Mouse (Mus musculus) cerebellum, adult 2 months (tissue): ENCODE results near the gene Cox8a. TPM values are rescaled to one million over a fixed set of nuclear protein-coding genes. Genes with fewer than 3 reads are reported as not detected.

Experiments
- DNase-seq, 2 experiments: peaks; one replicate each; pipeline ENCODE4 v3.0.0; 2021
- H3K27ac ChIP-seq: fragments of 200-500 bp; 2 replicates; pipeline ENCODE4 v1.5.1; 2012; ENCODE audit warnings: low read length, control low read depth, inconsistent platforms; ENCODE audit not compliant: insufficient read depth
- H3K27me3 ChIP-seq: fragments of 200-500 bp; 2 replicates; pipeline ENCODE4 v1.6.1; 2012; ENCODE audit warnings: inconsistent platforms, mild to moderate bottlenecking, low read length, moderate library complexity; ENCODE audit not compliant: control insufficient read depth, insufficient read depth
- H3K4me1 ChIP-seq: fragments of 200-500 bp; 2 replicates; pipeline ENCODE4 v1.6.1; 2011; ENCODE audit warnings: low read length; ENCODE audit not compliant: control insufficient read depth, insufficient read depth
- H3K4me3 ChIP-seq: fragments of 200-500 bp; replicated peaks from 2 replicates; pipeline ENCODE3; 2011; ENCODE audit warnings: mild to moderate bottlenecking, low read depth, low read length, control low read depth; ENCODE audit not compliant: insufficient read depth
- CTCF ChIP-seq: fragments of 200-500 bp; IDR thresholded peaks from 2 replicates; pipeline ENCODE4 v1.5.1; 2011; ENCODE audit warnings: low read depth, mild to moderate bottlenecking, control low read depth, low read length, moderate library complexity, borderline replicate concordance; ENCODE audit not compliant: insufficient read depth
- POLR2A ChIP-seq: fragments of 200-500 bp; IDR thresholded peaks from 2 replicates; pipeline ENCODE4 v1.6.1; 2011; ENCODE audit warnings: low read length, control low read depth, borderline replicate concordance; ENCODE audit not compliant: insufficient read depth
- WGBS: fragments of 180-500 bp; shearing (Covaris S2); methylation state at CpG from one replicate; pipeline ENCODE4 v1.1.7; 2018; 5-methylcytosine and 5-hydroxymethylcytosine counted together
- polyA plus RNA-seq: library from polyadenylated mRNA; depleted of rRNA; stranded (reverse); fragments of >200 nt; gene quantifications from 2 replicates; pipeline ENCODE4 v1.2.3, GENCODE M21; 2012

The Cox8a gene
- polyA plus RNA-seq, 1 experiment = 1,171 TPM

- peak; percentile 60 to 68 for DNase-seq
- peaks cover 38% of the 10 kb centered on the region for H3K4me1 ChIP-seq
- no peak overlapping the region for H3K27ac ChIP-seq
- 45% methylated on average over 8 of the region's 8 CpGs for whole genome bisulfite sequencing
- H3K27me3 ChIP-seq = no peaks in the 10 kb centered on the region
- TF ChIP-seq CTCF = no peak
- TF ChIP-seq POLR2A = no peak
- H3K4me3 ChIP-seq = no peak overlapping the region
These were observed 36.5 kb downstream of the Cox8a start for GRCm38 (mm10) chr19:7180756-7181405.

- Histone ChIP-seq H3K27me3 (no peaks in the 10 kb centered on the region), H3K27ac (no peak overlapping the region), H3K4me1 (peaks cover 38% of the 10 kb centered on the region), H3K4me3 (no peak overlapping the region)
- no peak for TF ChIP-seq CTCF
- no peak for TF ChIP-seq POLR2A
- 8% methylated on average over 3 of the region's 3 CpGs for WGBS
- peak; percentile 77 to 81 for DNase-seq
These were observed 38.5 kb downstream of the Cox8a start for GRCm38 (mm10) chr19:7178841-7179452.

GRCm38 (mm10) chr19:7177804-7178511 is 39.5 kb downstream of the Cox8a start:
- 88% methylated on average over 13 of the region's 13 CpGs for WGBS
- TF ChIP-seq CTCF (no peak), POLR2A (no peak)

GRCm38 (mm10) chr19:7176041-7176696 is 41.2 kb downstream of the Cox8a start:
- TF ChIP-seq CTCF = no peak
- TF ChIP-seq POLR2A = no peak
- WGBS = 29% methylated on average over 11 of the region's 11 CpGs
- H3K27ac ChIP-seq = no peak overlapping the region
- H3K4me3 ChIP-seq = no peak overlapping the region
- DNase-seq = peak in 1 of 2 experiments; percentile 40
- H3K27me3 ChIP-seq = no peaks in the 10 kb centered on the region
- H3K4me1 ChIP-seq = peaks cover 31% of the 10 kb centered on the region

More at GRCm38 (mm10) chr19:7177804-7178511, 39.5 kb downstream of the Cox8a start:
- H3K27ac ChIP-seq = no peak overlapping the region
- H3K4me3 ChIP-seq = no peak overlapping the region
- H3K4me1 ChIP-seq = peaks cover 38% of the 10 kb centered on the region
- no peaks in the 10 kb centered on the region for H3K27me3 ChIP-seq
- DNase-seq = no peak

GRCm38 (mm10) chr19:7172051-7172866 is 45.2 kb downstream of the Cox8a start:
- no peak overlapping the region for H3K27ac ChIP-seq
- H3K4me1 ChIP-seq = no peaks in the 10 kb centered on the region
- 46% methylated on average over 13 of the region's 13 CpGs for WGBS
- DNase-seq = no peak
- H3K27me3 ChIP-seq = no peaks in the 10 kb centered on the region
- no peak for TF ChIP-seq CTCF
- TF ChIP-seq POLR2A = no peak
- no peak overlapping the region for H3K4me3 ChIP-seq

- no peaks in the 10 kb centered on the region for H3K27me3 ChIP-seq
- H3K4me3 ChIP-seq = no peak overlapping the region
- H3K4me1 ChIP-seq = no peaks in the 10 kb centered on the region
- WGBS = 55% methylated on average over 8 of the region's 8 CpGs
- no peak for DNase-seq
- no peak overlapping the region for H3K27ac ChIP-seq
- TF ChIP-seq CTCF = no peak
- no peak for TF ChIP-seq POLR2A
These were observed 46.0 kb downstream of the Cox8a start for GRCm38 (mm10) chr19:7171447-7171846.

- Histone ChIP-seq H3K4me3 (no peak overlapping the region), H3K27ac (no peak overlapping the region), H3K4me1 (no peaks in the 10 kb centered on the region), H3K27me3 (no peaks in the 10 kb centered on the region)
- TF ChIP-seq POLR2A (no peak), CTCF (no peak)
- DNase-seq = no peak
- 85% methylated on average over 6 of the region's 6 CpGs for WGBS
These were observed 46.5 kb downstream of the Cox8a start for GRCm38 (mm10) chr19:7170916-7171315.
